Mouse (Mus musculus): ENCODE data around the gene Suclg2.

Gene Suclg2

DNA sequence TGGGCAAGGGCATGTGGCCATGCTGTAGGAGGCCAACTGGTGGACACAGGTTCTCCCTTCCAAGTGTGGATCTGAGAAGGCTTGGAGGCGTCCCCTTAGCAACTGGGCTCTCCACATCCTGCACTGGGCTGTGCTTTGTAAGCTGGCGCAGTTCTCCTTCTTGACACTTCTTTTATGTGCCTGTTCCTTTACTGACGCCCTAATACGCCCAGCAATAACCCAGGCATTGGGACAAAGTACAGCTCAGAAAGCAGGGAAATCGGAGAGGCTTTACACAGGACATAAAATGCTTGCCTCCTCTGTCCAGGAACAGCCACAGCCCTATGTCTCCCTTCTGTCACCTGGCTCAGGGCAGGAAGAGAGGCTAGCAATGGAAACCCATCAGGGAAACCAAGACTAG lies 9.5 kb downstream of the Suclg2 start:
- Histone ChIP-seq H3K4me1 (replicated peaks; ENCODE audit: low read depth, low read length) (peaks cover 83% of the 10 kb centered on the region), H3K27me3 (ENCODE audit: insufficient read depth, low read length) (no peaks in the 10 kb centered on the region), H3K9me3 (ENCODE audit: low read length) (no peaks in the 10 kb centered on the region), H3K36me3 (ENCODE audit: insufficient read depth, low read length) (0 out of 2 replicates have a peak, but pooled peaks cover 3% of the 10 kb centered on the region), H3K4me3 (replicated peaks; ENCODE audit: low read length) (no peak overlapping the region; the same call in 1 of the 2 replicates)
- TF ChIP-seq POU5F1 (IDR thresholded peaks at IDR 0.05; ENCODE audit: borderline replicate concordance, low read length) (no peak), CTCF (conservative IDR thresholded peaks at IDR 0.05; ENCODE audit: low read length) (no peak), NANOG (IDR thresholded peaks at IDR 0.05; ENCODE audit: borderline replicate concordance, low read length) (no peak)

DNA sequence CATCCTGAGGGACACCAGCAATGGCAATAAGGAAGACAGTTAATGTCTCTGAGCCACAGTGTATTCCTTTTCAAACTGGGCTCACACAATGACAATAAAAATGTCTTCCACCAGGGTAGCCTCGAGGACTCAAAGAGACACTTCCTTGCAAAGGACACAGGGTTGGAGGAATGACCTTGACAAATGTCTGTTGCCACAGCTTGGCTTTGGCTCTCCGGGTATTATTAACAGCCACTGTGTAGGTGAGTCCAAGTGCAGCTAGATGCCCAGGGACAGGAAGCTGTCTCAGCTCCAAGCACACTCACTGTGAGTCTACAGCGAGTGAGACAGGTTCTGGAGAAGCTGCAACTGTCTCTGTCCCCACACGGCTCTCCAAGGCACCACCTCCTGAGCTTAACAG lies 14.0 kb downstream of the Suclg2 start:
- Histone ChIP-seq H3K4me1 (replicated peaks; ENCODE audit: low read depth, low read length) (peaks cover 91% of the 10 kb centered on the region), H3K27me3 (ENCODE audit: insufficient read depth, low read length) (no peaks in the 10 kb centered on the region)
- TF ChIP-seq NANOG (IDR thresholded peaks at IDR 0.05; ENCODE audit: borderline replicate concordance, low read length) (no peak), CTCF (conservative IDR thresholded peaks at IDR 0.05; ENCODE audit: low read length) (no peak), POU5F1 (IDR thresholded peaks at IDR 0.05; ENCODE audit: borderline replicate concordance, low read length) (no peak)

DNA sequence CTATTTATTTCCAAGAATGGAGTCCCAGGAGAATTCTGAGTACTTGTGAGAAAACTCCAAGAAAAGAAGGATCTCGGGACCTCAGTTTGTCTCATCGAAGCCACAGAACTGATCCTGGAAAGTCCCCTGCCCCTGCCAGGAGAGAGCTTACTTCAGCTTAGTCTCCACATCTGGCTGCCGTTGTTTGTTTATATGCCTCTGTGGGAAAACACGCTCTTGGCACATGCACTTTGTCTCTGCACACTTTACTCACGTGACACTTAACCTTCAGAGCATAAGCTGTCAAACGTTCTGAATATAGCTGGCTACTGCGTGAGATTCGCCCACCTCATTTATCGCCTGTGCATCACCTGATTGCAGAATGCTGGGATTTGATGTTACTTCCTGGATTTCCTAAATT lies 16.4 kb downstream of the Suclg2 start:
- H3K4me3 ChIP-seq (replicated peaks; ENCODE audit: low read length) = no peak overlapping the region
- H3K4me1 ChIP-seq (replicated peaks; ENCODE audit: low read depth, low read length) = peaks cover 90% of the 10 kb centered on the region
- H3K27me3 ChIP-seq (ENCODE audit: insufficient read depth, low read length) = no peaks in the 10 kb centered on the region
- peaks cover 15% of the 10 kb centered on the region for H3K36me3 ChIP-seq (ENCODE audit: insufficient read depth, low read length)
- H3K9me3 ChIP-seq (ENCODE audit: low read length) = no peaks in the 10 kb centered on the region
- TF ChIP-seq POU5F1 (IDR thresholded peaks at IDR 0.05; ENCODE audit: borderline replicate concordance, low read length) = no peak

More for the DNA sequence above, 14.0 kb downstream of the Suclg2 start:
- Histone ChIP-seq H3K4me3 (replicated peaks; ENCODE audit: low read length) (no peak overlapping the region), H3K36me3 (ENCODE audit: insufficient read depth, low read length) (peaks cover 15% of the 10 kb centered on the region), H3K9me3 (ENCODE audit: low read length) (no peaks in the 10 kb centered on the region)

DNA sequence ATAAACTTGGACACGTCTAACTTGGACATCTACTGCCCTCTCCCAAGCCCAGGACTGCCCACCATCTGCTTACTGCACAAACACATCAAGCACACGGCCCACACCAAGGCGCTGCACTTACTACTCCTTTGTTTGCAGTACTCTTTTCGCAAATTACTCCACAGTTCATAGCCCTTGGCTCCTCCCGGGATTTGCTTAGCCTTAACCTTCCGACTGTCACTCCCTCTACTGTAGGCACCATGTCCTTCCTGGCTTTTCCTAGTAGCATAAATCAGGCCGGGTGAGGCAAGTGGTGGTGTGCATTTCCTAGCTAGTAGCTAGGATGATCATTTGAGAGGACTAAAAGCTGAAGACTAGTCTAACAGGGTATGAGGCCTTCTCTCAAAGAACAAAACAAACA lies 16.8 kb downstream of the Suclg2 start:
- H3K36me3 ChIP-seq (ENCODE audit: insufficient read depth, low read length) = peaks cover 15% of the 10 kb centered on the region
- no peaks in the 10 kb centered on the region for H3K9me3 ChIP-seq (ENCODE audit: low read length)
- TF ChIP-seq CTCF (conservative IDR thresholded peaks at IDR 0.05; ENCODE audit: low read length) = no peak
- TF ChIP-seq POU5F1 (IDR thresholded peaks at IDR 0.05; ENCODE audit: borderline replicate concordance, low read length) = no peak
- no peak for TF ChIP-seq NANOG (IDR thresholded peaks at IDR 0.05; ENCODE audit: borderline replicate concordance, low read length)
- peaks cover 89% of the 10 kb centered on the region for H3K4me1 ChIP-seq (replicated peaks; ENCODE audit: low read depth, low read length)
- H3K27me3 ChIP-seq (ENCODE audit: insufficient read depth, low read length) = no peaks in the 10 kb centered on the region
- H3K4me3 ChIP-seq (replicated peaks; ENCODE audit: low read length) = no peak overlapping the region

DNA sequence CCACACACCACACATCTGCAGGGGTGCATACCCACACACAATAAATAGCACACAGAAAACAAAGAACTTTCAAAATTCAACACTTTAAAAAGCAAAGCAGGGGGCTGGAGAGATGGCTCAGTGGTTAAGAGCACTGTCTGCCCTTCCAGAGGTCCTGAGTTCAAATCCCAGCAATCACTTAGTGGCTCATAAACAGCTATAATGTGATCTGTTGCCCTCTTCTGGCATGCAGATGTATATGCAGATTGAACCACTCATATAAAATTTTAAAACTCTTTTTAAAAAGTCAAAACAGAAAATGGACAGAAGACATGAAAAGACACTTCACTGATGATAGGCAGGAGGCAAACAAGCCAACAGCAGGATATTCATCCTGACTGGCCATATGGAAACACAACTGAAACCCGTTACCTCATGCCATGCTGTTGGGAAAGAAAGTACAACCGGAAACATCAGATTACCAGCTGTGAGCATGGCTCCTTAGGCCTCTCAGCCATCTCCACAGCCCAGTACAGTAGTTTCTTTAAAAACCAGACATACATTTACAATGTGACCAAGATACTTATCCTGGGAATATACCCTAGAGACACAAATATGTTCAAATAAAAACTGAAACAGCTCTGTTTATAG lies 17.5 kb downstream of the Suclg2 start:
- Histone ChIP-seq H3K27me3 (ENCODE audit: insufficient read depth, low read length) (no peaks in the 10 kb centered on the region), H3K4me3 (replicated peaks; ENCODE audit: low read length) (no peak overlapping the region), H3K9me3 (ENCODE audit: low read length) (no peaks in the 10 kb centered on the region), H3K4me1 (replicated peaks; ENCODE audit: low read depth, low read length) (peaks cover 82% of the 10 kb centered on the region), H3K36me3 (ENCODE audit: insufficient read depth, low read length) (peaks cover 15% of the 10 kb centered on the region)
- TF ChIP-seq POU5F1 (IDR thresholded peaks at IDR 0.05; ENCODE audit: borderline replicate concordance, low read length) = no peak
- TF ChIP-seq NANOG (IDR thresholded peaks at IDR 0.05; ENCODE audit: borderline replicate concordance, low read length) = no peak
- no peak for TF ChIP-seq CTCF (conservative IDR thresholded peaks at IDR 0.05; ENCODE audit: low read length)

DNA sequence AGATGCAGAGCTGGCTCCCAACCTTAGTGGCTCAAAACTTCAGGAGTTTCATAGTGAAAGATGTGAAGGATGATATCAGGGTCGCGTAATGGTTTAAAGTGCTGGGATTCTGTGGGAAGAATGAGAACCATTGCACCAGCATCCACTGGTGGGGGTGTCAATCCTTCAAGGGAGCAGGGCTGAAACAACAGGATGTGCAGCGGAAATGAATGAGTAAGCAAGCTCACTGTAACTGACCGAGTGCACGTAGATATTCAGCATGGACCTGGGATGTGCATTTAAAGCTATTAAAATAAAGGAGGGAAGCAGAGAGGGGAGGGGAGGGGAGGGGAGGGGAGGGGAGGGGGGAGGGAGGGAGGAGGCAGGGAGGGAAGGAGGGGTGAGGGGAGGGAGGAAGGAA lies 18.4 kb downstream of the Suclg2 start:
- H3K4me1 ChIP-seq (replicated peaks; ENCODE audit: low read depth, low read length) = peaks cover 81% of the 10 kb centered on the region
- no peaks in the 10 kb centered on the region for H3K9me3 ChIP-seq (ENCODE audit: low read length)
- TF ChIP-seq NANOG (IDR thresholded peaks at IDR 0.05; ENCODE audit: borderline replicate concordance, low read length) (no peak), CTCF (conservative IDR thresholded peaks at IDR 0.05; ENCODE audit: low read length) (no peak), POU5F1 (IDR thresholded peaks at IDR 0.05; ENCODE audit: borderline replicate concordance, low read length) (no peak)
- H3K4me3 ChIP-seq (replicated peaks; ENCODE audit: low read length) = no peak overlapping the region
- peaks cover 15% of the 10 kb centered on the region for H3K36me3 ChIP-seq (ENCODE audit: insufficient read depth, low read length)
- H3K27me3 ChIP-seq (ENCODE audit: insufficient read depth, low read length) = no peaks in the 10 kb centered on the region

DNA sequence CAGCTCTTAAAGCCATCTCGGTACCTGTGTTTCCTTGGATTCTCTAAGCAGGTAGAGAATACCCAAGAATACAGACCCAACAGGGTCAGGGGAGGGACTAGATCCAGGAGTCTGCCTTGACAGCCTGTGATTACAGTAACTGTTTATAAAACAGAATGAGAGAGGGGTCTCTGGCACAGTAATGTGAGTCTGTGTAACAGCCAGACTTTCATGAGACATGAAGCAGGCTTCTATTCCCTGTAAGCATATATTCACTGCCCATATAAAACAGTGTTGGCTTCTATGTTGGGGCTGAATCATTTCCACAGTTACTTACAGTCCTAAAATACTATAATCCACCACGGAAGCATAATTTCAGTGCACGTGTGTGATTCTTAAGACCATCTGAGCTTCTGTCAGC lies 19.3 kb downstream of the Suclg2 start:
- peaks cover 81% of the 10 kb centered on the region for H3K4me1 ChIP-seq (replicated peaks; ENCODE audit: low read depth, low read length)
- no peaks in the 10 kb centered on the region for H3K27me3 ChIP-seq (ENCODE audit: insufficient read depth, low read length)
- no peaks in the 10 kb centered on the region for H3K9me3 ChIP-seq (ENCODE audit: low read length)
- TF ChIP-seq CTCF (conservative IDR thresholded peaks at IDR 0.05; ENCODE audit: low read length) = no peak
- no peak for TF ChIP-seq NANOG (IDR thresholded peaks at IDR 0.05; ENCODE audit: borderline replicate concordance, low read length)
- TF ChIP-seq POU5F1 (IDR thresholded peaks at IDR 0.05; ENCODE audit: borderline replicate concordance, low read length) = no peak
- no peak overlapping the region for H3K4me3 ChIP-seq (replicated peaks; ENCODE audit: low read length)
- peaks cover 15% of the 10 kb centered on the region for H3K36me3 ChIP-seq (ENCODE audit: insufficient read depth, low read length)

DNA sequence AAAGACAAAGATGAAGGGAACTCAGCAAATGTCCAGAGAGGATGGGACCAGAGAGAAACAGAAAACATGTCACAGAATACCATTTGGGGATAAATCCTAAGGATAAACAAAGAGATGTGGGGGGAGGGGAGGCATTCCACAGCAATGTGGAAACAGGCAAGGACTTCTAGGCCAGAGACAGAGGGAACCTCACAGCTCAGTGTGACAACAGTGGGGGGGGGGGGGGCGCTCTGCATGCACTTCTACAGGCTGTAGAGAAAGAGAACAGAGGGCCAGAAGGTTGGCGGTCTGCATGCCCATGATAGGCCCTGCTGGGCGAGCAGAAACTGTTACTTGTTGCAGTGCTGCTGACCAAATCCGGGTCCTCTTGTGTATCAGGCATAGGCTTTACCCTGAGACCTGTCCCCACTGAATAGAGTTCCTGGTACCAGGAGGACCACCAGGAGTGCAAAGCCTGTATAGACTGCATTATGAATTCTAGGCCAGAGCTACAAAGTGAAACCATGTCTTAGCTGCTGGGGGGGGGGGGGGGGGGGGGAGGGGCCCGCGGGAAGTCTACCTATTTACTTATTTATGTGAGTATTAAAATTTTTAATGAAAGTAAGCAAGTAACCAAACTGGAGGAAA lies 20.0 kb downstream of the Suclg2 start:
- H3K27me3 ChIP-seq (ENCODE audit: insufficient read depth, low read length) = no peaks in the 10 kb centered on the region
- H3K9me3 ChIP-seq (ENCODE audit: low read length) = no peaks in the 10 kb centered on the region
- H3K36me3 ChIP-seq (ENCODE audit: insufficient read depth, low read length) = peaks cover 14% of the 10 kb centered on the region
- H3K4me1 ChIP-seq (replicated peaks; ENCODE audit: low read depth, low read length) = peaks cover 76% of the 10 kb centered on the region
- no peak overlapping the region for H3K4me3 ChIP-seq (replicated peaks; ENCODE audit: low read length)
- no peak for TF ChIP-seq POU5F1 (IDR thresholded peaks at IDR 0.05; ENCODE audit: borderline replicate concordance, low read length)
- TF ChIP-seq NANOG (IDR thresholded peaks at IDR 0.05; ENCODE audit: borderline replicate concordance, low read length) = no peak
- no peak for TF ChIP-seq CTCF (conservative IDR thresholded peaks at IDR 0.05; ENCODE audit: low read length)

DNA sequence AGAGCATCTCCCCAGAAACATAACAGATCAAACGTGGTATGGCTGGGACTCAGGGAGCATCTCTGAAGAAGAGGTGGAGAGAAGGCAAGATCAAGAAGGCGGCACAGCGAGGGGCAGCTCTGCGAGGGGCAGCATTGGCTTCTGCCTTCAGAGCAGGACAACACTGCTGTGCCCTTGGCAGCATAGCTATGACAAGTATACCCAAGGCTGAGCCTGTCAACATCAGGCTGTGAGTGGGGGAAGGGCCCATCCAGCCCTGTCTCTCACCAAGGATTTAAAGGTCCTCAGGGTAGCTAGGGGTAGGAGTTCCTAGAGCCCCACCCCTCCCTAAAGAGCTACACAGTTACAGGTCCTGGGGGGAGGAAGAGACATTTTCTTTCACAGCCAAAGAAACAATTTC lies 23.7 kb downstream of the Suclg2 start:
- H3K27me3 ChIP-seq (ENCODE audit: insufficient read depth, low read length) = no peaks in the 10 kb centered on the region
- H3K36me3 ChIP-seq (ENCODE audit: insufficient read depth, low read length) = no peaks in the 10 kb centered on the region; the same call in 1 of the 2 replicates
- TF ChIP-seq NANOG (IDR thresholded peaks at IDR 0.05; ENCODE audit: borderline replicate concordance, low read length) = no peak
- TF ChIP-seq CTCF (conservative IDR thresholded peaks at IDR 0.05; ENCODE audit: low read length) = no peak
- no peak for TF ChIP-seq POU5F1 (IDR thresholded peaks at IDR 0.05; ENCODE audit: borderline replicate concordance, low read length)
- peaks cover 63% of the 10 kb centered on the region for H3K4me1 ChIP-seq (replicated peaks; ENCODE audit: low read depth, low read length)
- H3K9me3 ChIP-seq (ENCODE audit: low read length) = no peaks in the 10 kb centered on the region
- H3K4me3 ChIP-seq (replicated peaks; ENCODE audit: low read length) = no peak overlapping the region

All from E14TG2a.4 (cell line).